Mouse (Mus musculus): ENCODE results near the gene Amn1. TPM values are rescaled to one million over a fixed set of nuclear protein-coding genes. Genes with fewer than 3 reads are reported as not detected.
A peak's percentile ranks its signal among the peaks of the same experiment; 100 is the strongest.
"Not testable (repeated sequence)": the region's sequence is repeated elsewhere in the genome, so short reads cannot be mapped to it uniquely, and the experiment has no call there.

Amn1 gene
- polyA plus RNA-seq, 1 experiment from 2014 or later = 31.2 TPM

DNA sequence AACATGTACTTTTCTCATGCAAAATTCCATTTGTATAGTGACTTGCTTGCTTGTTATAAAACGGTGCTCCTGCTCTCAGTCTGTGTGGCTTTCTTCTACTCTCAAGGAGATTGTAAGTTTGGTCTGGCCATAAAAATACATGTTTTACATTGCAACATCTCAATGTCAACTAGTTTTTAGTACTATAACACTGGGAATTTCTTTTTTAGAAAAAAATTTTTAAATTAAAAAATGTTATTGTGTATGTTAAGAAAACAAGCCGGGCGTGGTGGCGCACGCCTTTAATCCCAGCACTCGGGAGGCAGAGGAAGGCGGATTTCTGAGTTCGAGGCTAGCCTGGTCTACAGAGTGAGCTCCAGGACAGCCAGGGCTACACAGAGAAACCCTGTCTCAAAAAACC lies 58.6 kb downstream of the Amn1 start, which contains the start of gene Gm10203:
TSS of gene Gm10203 (plus strand) at position 301 of the 400 bp plus-strand sequence.
- not testable (repeated sequence) for H3K9me3 ChIP-seq (replicated peaks); H3K4me3 ChIP-seq (replicated peaks); ATAC-seq (replicated peaks; ENCODE audit: low FRiP score); H3K27me3 ChIP-seq; H3K9ac ChIP-seq; H3K36me3 ChIP-seq; H3K4me2 ChIP-seq; H3K27ac ChIP-seq
- H3K4me1 ChIP-seq = peaks cover 14% of the 10 kb centered on the region
- 90% methylated on average over 8 of the region's 8 CpGs for WGBS

DNA sequence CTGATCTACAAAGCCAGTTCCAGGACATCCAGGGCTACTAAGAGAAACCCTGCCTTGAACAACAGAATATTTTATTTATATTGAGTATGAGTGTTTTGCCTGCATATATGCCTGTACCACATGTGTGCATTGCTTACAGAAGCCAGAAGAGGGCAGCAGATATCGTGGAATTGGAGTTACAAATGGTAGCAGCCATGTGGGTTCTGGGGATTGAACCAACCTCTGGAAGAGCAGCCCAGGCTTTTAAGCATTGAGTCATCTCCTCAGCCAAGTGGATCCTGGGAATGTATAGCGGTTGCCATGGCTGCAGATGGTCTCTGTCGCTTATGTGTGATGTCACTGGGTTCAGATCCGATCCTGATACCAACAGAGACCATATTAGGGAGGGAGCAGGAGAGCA lies 61.8 kb downstream of the Amn1 start:
- Histone ChIP-seq H3K9ac (no peak overlapping the region), H3K27ac (no peak overlapping the region), H3K4me1 (no peaks in the 10 kb centered on the region), H3K36me3 (no peaks in the 10 kb centered on the region), H3K9me3 (replicated peaks) (no peaks in the 10 kb centered on the region), H3K4me3 (replicated peaks) (no peak overlapping the region), H3K27me3 (no peaks in the 10 kb centered on the region), H3K4me2 (no peak overlapping the region)
- no peak; the same call in 1 of the 2 replicates for ATAC-seq (replicated peaks; ENCODE audit: low FRiP score)
- WGBS = 73% methylated on average over 4 of the region's 4 CpGs

DNA sequence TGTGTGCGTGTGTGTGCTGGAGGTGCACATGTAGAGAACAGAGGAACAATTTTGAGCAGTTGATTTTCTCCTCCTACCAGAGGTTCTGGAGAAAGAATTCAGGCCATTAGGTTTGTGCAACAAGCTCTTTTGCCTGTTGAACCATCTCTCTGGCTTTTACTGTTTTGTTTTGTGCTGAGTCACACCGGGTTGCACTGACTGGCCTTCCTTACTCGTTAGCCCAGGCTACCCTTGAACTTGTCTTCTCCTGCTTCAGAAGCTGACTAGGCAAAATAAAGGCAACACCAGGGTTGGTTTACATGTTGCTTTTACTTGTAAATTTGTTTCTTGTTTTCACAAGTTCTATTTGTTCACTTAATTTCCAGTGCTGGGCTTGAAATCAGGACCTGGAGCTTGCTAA lies 65.5 kb downstream of the Amn1 start:
- Histone ChIP-seq H3K4me1 (0 out of 2 replicates have a peak, but pooled peaks cover 3% of the 10 kb centered on the region), H3K9ac (no peak overlapping the region), H3K4me3 (replicated peaks) (no peak overlapping the region), H3K4me2 (no peak overlapping the region), H3K27me3 (no peaks in the 10 kb centered on the region), H3K9me3 (replicated peaks) (no peaks in the 10 kb centered on the region), H3K27ac (no peak overlapping the region), H3K36me3 (no peaks in the 10 kb centered on the region)
- 85% methylated on average over 3 of the region's 3 CpGs for WGBS
- ATAC-seq (replicated peaks; ENCODE audit: low FRiP score) = no peak

DNA sequence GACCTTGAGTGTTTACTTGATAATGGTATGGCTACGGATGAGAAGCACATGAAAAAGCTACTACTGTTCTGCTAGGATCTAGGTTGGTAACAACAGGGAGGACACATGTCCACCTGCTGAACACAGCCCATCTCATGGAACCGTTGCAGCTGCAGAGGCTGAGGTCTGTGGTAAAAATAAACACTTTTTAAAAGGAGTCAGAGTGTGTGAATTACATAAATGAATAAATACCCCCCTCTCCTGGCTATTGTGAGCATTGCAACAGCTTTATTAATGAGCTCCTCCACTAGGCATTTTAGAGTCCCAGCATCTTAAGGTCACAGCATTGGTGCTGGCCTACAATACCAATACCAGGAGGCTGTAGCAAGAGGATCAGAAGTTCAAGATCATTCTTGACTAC lies 68.7 kb downstream of the Amn1 start:
- H3K9me3 ChIP-seq (replicated peaks) = no peaks in the 10 kb centered on the region
- 31% methylated on average over 2 of the region's 2 CpGs for WGBS
- 0 out of 2 replicates have a peak, but pooled peaks cover 3% of the 10 kb centered on the region for H3K4me1 ChIP-seq
- H3K36me3 ChIP-seq = no peaks in the 10 kb centered on the region
- H3K27ac ChIP-seq = no peak overlapping the region
- H3K4me3 ChIP-seq (replicated peaks) = no peak overlapping the region
- no peak overlapping the region for H3K4me2 ChIP-seq
- no peak overlapping the region for H3K9ac ChIP-seq
- no peaks in the 10 kb centered on the region for H3K27me3 ChIP-seq
- peak; percentile 60; the same call in 1 of the 2 replicates for ATAC-seq (replicated peaks; ENCODE audit: low FRiP score)

DNA sequence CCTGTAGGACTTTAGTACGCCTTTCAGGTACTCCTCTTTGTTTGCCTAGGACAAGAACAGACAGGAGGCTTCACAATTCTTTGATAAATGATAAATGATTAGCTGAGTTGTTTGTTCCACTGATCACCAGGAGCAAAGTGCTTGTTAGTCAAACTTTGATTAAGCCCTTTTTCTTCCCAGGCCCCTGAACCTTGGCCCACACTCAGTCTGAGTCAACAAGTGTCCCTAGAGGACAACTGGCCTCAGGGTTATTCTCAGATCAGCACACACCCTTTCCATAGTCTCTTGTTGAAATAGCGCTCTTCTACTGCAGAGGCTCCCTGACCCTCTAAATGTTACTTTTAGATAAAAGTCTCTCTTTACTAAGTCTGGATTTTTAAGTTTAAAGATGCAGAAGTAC lies 69.6 kb downstream of the Amn1 start:
- Histone ChIP-seq H3K27ac (no peak overlapping the region), H3K4me2 (no peak overlapping the region), H3K4me3 (replicated peaks) (no peak overlapping the region), H3K9ac (no peak overlapping the region), H3K36me3 (no peaks in the 10 kb centered on the region), H3K4me1 (0 out of 2 replicates have a peak, but pooled peaks cover 3% of the 10 kb centered on the region), H3K9me3 (replicated peaks) (no peaks in the 10 kb centered on the region), H3K27me3 (no peaks in the 10 kb centered on the region)
- 0 out of 2 replicates have a peak, but pooled peaks have one; percentile 40 for ATAC-seq (replicated peaks; ENCODE audit: low FRiP score)
- WGBS = 49% methylated on average over 2 of the region's 2 CpGs

DNA sequence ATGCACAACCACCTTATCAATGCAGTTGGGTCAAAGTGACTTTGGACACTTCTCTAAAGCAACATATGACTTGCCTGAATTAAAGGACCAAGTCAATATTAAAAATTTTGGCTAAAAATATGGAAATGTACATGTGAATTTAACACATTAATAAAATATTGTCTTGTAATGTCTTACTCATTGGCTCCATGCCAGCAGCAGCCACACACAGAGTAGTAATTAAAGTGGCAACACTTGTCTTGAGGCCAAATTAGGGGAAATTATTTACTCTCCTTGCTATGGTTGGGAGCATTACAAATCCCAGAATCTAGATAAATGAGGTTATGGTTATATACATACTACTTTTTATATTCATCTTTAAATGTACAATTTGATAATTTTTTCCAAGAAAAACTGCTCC lies 71.5 kb downstream of the Amn1 start:
- 0 out of 2 replicates have a peak, but pooled peaks cover 3% of the 10 kb centered on the region for H3K4me1 ChIP-seq
- no peak overlapping the region for H3K4me3 ChIP-seq (replicated peaks)
- no peak overlapping the region for H3K4me2 ChIP-seq
- no peaks in the 10 kb centered on the region for H3K27me3 ChIP-seq
- no peak overlapping the region for H3K27ac ChIP-seq
- H3K9me3 ChIP-seq (replicated peaks) = no peaks in the 10 kb centered on the region
- H3K9ac ChIP-seq = no peak overlapping the region
- no peak for ATAC-seq (replicated peaks; ENCODE audit: low FRiP score)
- H3K36me3 ChIP-seq = no peaks in the 10 kb centered on the region

DNA sequence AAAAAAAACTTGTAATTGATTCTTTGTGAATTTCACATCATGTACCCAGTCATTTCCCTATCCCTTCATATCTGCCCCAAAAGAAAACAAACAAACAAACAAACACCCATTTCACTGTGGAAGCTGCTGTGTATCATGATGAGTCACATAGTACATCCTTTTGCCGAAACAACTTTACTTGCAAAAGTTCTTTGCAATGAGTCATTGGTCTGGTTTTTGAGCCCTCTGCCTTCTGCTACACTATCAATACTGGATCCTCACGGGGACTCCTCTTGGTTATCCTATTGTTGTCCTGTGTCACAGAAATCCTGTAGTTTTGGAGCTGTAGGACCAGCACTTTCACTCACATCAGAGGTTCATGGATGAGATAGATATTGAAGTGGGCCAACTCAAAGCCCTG lies 79.6 kb downstream of the Amn1 start:
- Histone ChIP-seq H3K4me3 (replicated peaks) (no peak overlapping the region), H3K4me2 (no peak overlapping the region), H3K36me3 (no peaks in the 10 kb centered on the region), H3K9me3 (replicated peaks) (no peaks in the 10 kb centered on the region), H3K27ac (no peak overlapping the region), H3K27me3 (0 out of 2 replicates have a peak, but pooled peaks cover 4% of the 10 kb centered on the region), H3K9ac (no peak overlapping the region), H3K4me1 (no peaks in the 10 kb centered on the region)
- WGBS = 83% methylated on average over 2 of the region's 2 CpGs
- no peak for ATAC-seq (replicated peaks; ENCODE audit: low FRiP score)

DNA sequence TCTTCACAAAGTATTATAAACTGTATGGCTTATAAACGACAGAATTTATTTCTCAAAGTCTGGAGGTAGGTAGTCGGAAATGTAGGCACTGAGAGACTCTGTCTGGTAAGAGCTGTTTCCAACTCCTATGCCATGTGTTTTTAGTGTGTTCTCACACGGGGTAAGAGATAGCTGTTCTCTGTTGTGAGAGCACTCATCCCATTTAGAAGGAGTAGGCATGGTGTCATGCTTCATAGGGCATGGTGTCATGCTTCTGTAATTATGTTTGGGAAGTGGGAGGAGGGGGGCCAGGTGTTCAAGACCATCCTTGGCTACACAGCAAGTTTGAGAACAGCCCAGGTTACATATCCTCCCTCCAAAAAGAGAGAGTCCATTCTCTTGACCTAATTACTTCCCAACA lies 80.9 kb downstream of the Amn1 start:
- no peak overlapping the region for H3K27ac ChIP-seq
- WGBS = 54% methylated on average over 3 of the region's 3 CpGs
- H3K9me3 ChIP-seq (replicated peaks) = no peaks in the 10 kb centered on the region
- 0 out of 2 replicates have a peak, but pooled peaks cover 4% of the 10 kb centered on the region for H3K27me3 ChIP-seq
- no peaks in the 10 kb centered on the region for H3K4me1 ChIP-seq
- H3K4me3 ChIP-seq (replicated peaks) = no peak overlapping the region
- ATAC-seq (replicated peaks; ENCODE audit: low FRiP score) = peak; percentile 79
- H3K9ac ChIP-seq = no peak overlapping the region
- H3K4me2 ChIP-seq = no peak overlapping the region
- H3K36me3 ChIP-seq = no peaks in the 10 kb centered on the region

Other genes starting within 250 kb of the Amn1 start
- 144 and 158 TPM in 2 replicates for gene Sinhcaf, start 242.2 kb downstream of the Amn1 start, polyA plus RNA-seq (2015; fragmentation: Nextera tagmentation; extraction: Ambion mirVana)
- 9.1 and 9.6 TPM in 2 replicates for gene Dennd5b, start 87.0 kb downstream of the Amn1 start, polyA plus RNA-seq (2015; fragmentation: Nextera tagmentation; extraction: Ambion mirVana)
- not detected in 2 replicates for gene Gm10203, start 58.5 kb downstream of the Amn1 start, polyA plus RNA-seq (2015; fragmentation: Nextera tagmentation; extraction: Ambion mirVana)
- gene Etfbkmt, start 48.9 kb downstream of the Amn1 start, polyA plus RNA-seq (2015; fragmentation: Nextera tagmentation; extraction: Ambion mirVana) = 20.4 and 21.8 TPM in 2 replicates
- 54.9 and 61.5 TPM in 2 replicates for gene Resf1, start 120.7 kb upstream of the Amn1 start, polyA plus RNA-seq (2015; fragmentation: Nextera tagmentation; extraction: Ambion mirVana)
- 11.4 and 11.5 TPM in 2 replicates for gene Bicd1, start 220.2 kb upstream of the Amn1 start, polyA plus RNA-seq (2015; fragmentation: Nextera tagmentation; extraction: Ambion mirVana)